Mouse (Mus musculus) E14TG2a.4 (cell line): ENCODE results near the gene Dchs2.

Source experiments
- H3K27me3 ChIP-seq: 2 replicates; pipeline ENCODE4 v1.6.1; 2014; ENCODE audit warnings: low read length, control low read depth; ENCODE audit not compliant: insufficient read depth
- H3K36me3 ChIP-seq: 2 replicates; pipeline ENCODE4 v1.6.1; 2014; ENCODE audit warnings: low read length, control low read depth; ENCODE audit not compliant: insufficient read depth
- H3K4me1 ChIP-seq: replicated peaks from 2 replicates; pipeline ENCODE4 v1.6.1; 2014; ENCODE audit warnings: low read depth, low read length, control low read depth
- H3K4me3 ChIP-seq: replicated peaks from 2 replicates; pipeline ENCODE4 v1.5.1; 2014; ENCODE audit warnings: mild to moderate bottlenecking, low read length
- H3K9me3 ChIP-seq: 2 replicates; pipeline ENCODE4 v1.6.1; 2014; ENCODE audit warnings: low read length, control low read depth
- CTCF ChIP-seq: conservative IDR thresholded peaks from 2 replicates; pipeline ENCODE4 v1.5.1; 2014; ENCODE audit warnings: low read length
- NANOG ChIP-seq: IDR thresholded peaks from 2 replicates; pipeline ENCODE4 v1.6.1; 2014; ENCODE audit warnings: borderline replicate concordance, low read length, mixed read lengths
- POU5F1 ChIP-seq: IDR thresholded peaks from 2 replicates; pipeline ENCODE4 v1.6.1; 2014; ENCODE audit warnings: low read length, borderline replicate concordance

Dchs2 gene

GRCm38 (mm10) chr3:83251899-83252298 lies 124.2 kb downstream of the Dchs2 start:
- TF ChIP-seq NANOG (no peak), CTCF (no peak), POU5F1 (no peak)

GRCm38 (mm10) chr3:83259421-83259820 lies 131.7 kb downstream of the Dchs2 start:
- Histone ChIP-seq H3K27me3 (no peaks in the 10 kb centered on the region), H3K4me3 (no peak overlapping the region), H3K4me1 (no peaks in the 10 kb centered on the region), H3K9me3 (no peaks in the 10 kb centered on the region), H3K36me3 (no peaks in the 10 kb centered on the region)
- TF ChIP-seq NANOG (no peak), POU5F1 (no peak), CTCF (no peak)

More at GRCm38 (mm10) chr3:83251899-83252298, 124.2 kb downstream of the Dchs2 start:
- H3K4me1 ChIP-seq: no peaks in the 10 kb centered on the region
- no peaks in the 10 kb centered on the region for H3K9me3 ChIP-seq
- H3K36me3 ChIP-seq: no peaks in the 10 kb centered on the region
- H3K27me3 ChIP-seq: no peaks in the 10 kb centered on the region
- H3K4me3 ChIP-seq: no peak overlapping the region

- TF ChIP-seq NANOG: no peak
- no peak for TF ChIP-seq POU5F1
- no peak for TF ChIP-seq CTCF
- Histone ChIP-seq H3K4me1 (peaks cover 10% of the 10 kb centered on the region; the same call in 1 of the 2 replicates), H3K27me3 (peaks cover 8% of the 10 kb centered on the region), H3K9me3 (no peaks in the 10 kb centered on the region), H3K36me3 (no peaks in the 10 kb centered on the region), H3K4me3 (no peak overlapping the region)
Observed at GRCm38 (mm10) chr3:83266009-83266408, 138.3 kb downstream of the Dchs2 start.

- no peaks in the 10 kb centered on the region for H3K36me3 ChIP-seq
- no peaks in the 10 kb centered on the region for H3K9me3 ChIP-seq
- peaks cover 10% of the 10 kb centered on the region; the same call in 1 of the 2 replicates for H3K4me1 ChIP-seq
- TF ChIP-seq CTCF (no peak), NANOG (no peak)
- peaks cover 17% of the 10 kb centered on the region for H3K27me3 ChIP-seq
- H3K4me3 ChIP-seq: peak overlapping the region; percentile 50
Observed at GRCm38 (mm10) chr3:83270228-83270627, 142.5 kb downstream of the Dchs2 start.

GRCm38 (mm10) chr3:83270982-83271381 lies 143.2 kb downstream of the Dchs2 start:
- TF ChIP-seq POU5F1 (no peak), NANOG (no peak), CTCF (peak; percentile 38)
- Histone ChIP-seq H3K4me1 (peaks cover 10% of the 10 kb centered on the region; the same call in 1 of the 2 replicates), H3K27me3 (peaks cover 17% of the 10 kb centered on the region), H3K9me3 (no peaks in the 10 kb centered on the region), H3K4me3 (no peak overlapping the region), H3K36me3 (no peaks in the 10 kb centered on the region)

- H3K4me1 ChIP-seq: peaks cover 10% of the 10 kb centered on the region; the same call in 1 of the 2 replicates
- peaks cover 17% of the 10 kb centered on the region for H3K27me3 ChIP-seq
- TF ChIP-seq NANOG: no peak
- TF ChIP-seq CTCF: peak; percentile 70
- H3K4me3 ChIP-seq: no peak overlapping the region
- no peaks in the 10 kb centered on the region for H3K36me3 ChIP-seq
- H3K9me3 ChIP-seq: no peaks in the 10 kb centered on the region
Observed at GRCm38 (mm10) chr3:83273555-83274244, 146.0 kb downstream of the Dchs2 start.

- no peaks in the 10 kb centered on the region for H3K9me3 ChIP-seq
- H3K27me3 ChIP-seq: peaks cover 12% of the 10 kb centered on the region
- H3K4me1 ChIP-seq: 0 out of 2 replicates have a peak, but pooled peaks cover 2% of the 10 kb centered on the region
- H3K4me3 ChIP-seq: no peak overlapping the region
- H3K36me3 ChIP-seq: no peaks in the 10 kb centered on the region
- TF ChIP-seq NANOG: no peak
- TF ChIP-seq POU5F1: no peak
- no peak for TF ChIP-seq CTCF
Observed at GRCm38 (mm10) chr3:83275703-83276102, 148.0 kb downstream of the Dchs2 start.

GRCm38 (mm10) chr3:83283882-83284281 lies 156.1 kb downstream of the Dchs2 start:
- TF ChIP-seq CTCF (no peak), POU5F1 (no peak), NANOG (no peak)
- Histone ChIP-seq H3K4me3 (no peak overlapping the region), H3K9me3 (no peaks in the 10 kb centered on the region), H3K4me1 (no peaks in the 10 kb centered on the region), H3K36me3 (no peaks in the 10 kb centered on the region), H3K27me3 (no peaks in the 10 kb centered on the region)

- H3K4me3 ChIP-seq: no peak overlapping the region
Observed at GRCm38 (mm10) chr3:83286975-83287405, 159.2 kb downstream of the Dchs2 start.

More at GRCm38 (mm10) chr3:83286975-83287405, 159.2 kb downstream of the Dchs2 start:
- Histone ChIP-seq H3K36me3 (no peaks in the 10 kb centered on the region), H3K4me1 (no peaks in the 10 kb centered on the region), H3K27me3 (no peaks in the 10 kb centered on the region), H3K9me3 (no peaks in the 10 kb centered on the region)
- TF ChIP-seq CTCF (peak; percentile 33; the same call in 1 of the 2 replicates), POU5F1 (no peak)
